Mouse (Mus musculus) adrenal gland, adult 2 months (tissue): Measurements from ENCODE around the gene Ip6k1. TPM values are rescaled to one million over a fixed set of nuclear protein-coding genes. Genes with fewer than 3 reads are reported as not detected.

Experiments
- DNase-seq: peaks from one replicate; pipeline ENCODE4 v3.0.0; 2021
- long read RNA-seq: library from polyadenylated mRNA; stranded (forward); transcript quantifications from one replicate; pipeline ENCODE4 v2.0.0, GENCODE M21; 2021
- polyA plus RNA-seq: library from polyadenylated mRNA; depleted of rRNA; stranded (reverse); fragments of >200 nt; gene quantifications from 2 replicates; pipeline ENCODE4 v1.2.3, GENCODE M21; 2012; rRNA removed
- total RNA-seq, 2 experiments: library from RNA; stranded (reverse); gene quantifications; 2 replicates each; pipeline ENCODE4 v1.2.3; 2021

The Ip6k1 gene
- total RNA-seq (100 to 1,000 TPM; 115 to 139 TPM), polyA plus RNA-seq (217 and 231 TPM in 2 replicates)
- long read RNA-seq, full-length matches to known transcripts = 85 of 146 reads
- long read RNA-seq, partial matches to known transcripts = 11 of 146 reads
- long read RNA-seq, other reads (novel, unspliced or antisense) = 50 of 146 reads

- peak; percentile 99 for DNase-seq
Observed at GRCm38 (mm10) chr9:108001922-108002770, at the start of gene Ip6k1. Gene Ip6k1, plus strand, starts transcription at chr9:108002501.

GRCm38 (mm10) chr9:107955613-107956289, 46.5 kb upstream of the Ip6k1 start:
- no peak for DNase-seq

- no peak for DNase-seq
Observed at GRCm38 (mm10) chr9:107957141-107957540, 45.2 kb upstream of the Ip6k1 start.

- DNase-seq = peak; percentile 71
Observed at GRCm38 (mm10) chr9:107959896-107960295, 42.4 kb upstream of the Ip6k1 start.

GRCm38 (mm10) chr9:107960928-107961327, 41.4 kb upstream of the Ip6k1 start:
- DNase-seq = no peak

- DNase-seq = no peak
Observed at GRCm38 (mm10) chr9:107961351-107961762, 40.9 kb upstream of the Ip6k1 start.

- no peak for DNase-seq
Observed at GRCm38 (mm10) chr9:107961881-107962280, 40.4 kb upstream of the Ip6k1 start.

GRCm38 (mm10) chr9:107962916-107963315, 39.4 kb upstream of the Ip6k1 start:
- no peak for DNase-seq

GRCm38 (mm10) chr9:107963700-107964099, 38.6 kb upstream of the Ip6k1 start:
- DNase-seq = peak; percentile 86

GRCm38 (mm10) chr9:107964681-107965080, 37.6 kb upstream of the Ip6k1 start:
- DNase-seq = no peak

GRCm38 (mm10) chr9:107966676-107967075, 35.6 kb upstream of the Ip6k1 start:
- no peak for DNase-seq

- no peak for DNase-seq
Observed at GRCm38 (mm10) chr9:107967437-107967836, 34.9 kb upstream of the Ip6k1 start.

GRCm38 (mm10) chr9:107968531-107968930, 33.8 kb upstream of the Ip6k1 start:
- no peak for DNase-seq

- no peak for DNase-seq
Observed at GRCm38 (mm10) chr9:107970311-107970710, 32.0 kb upstream of the Ip6k1 start.

- DNase-seq = no peak
Observed at GRCm38 (mm10) chr9:107971690-107972541, 30.4 kb upstream of the Ip6k1 start.

GRCm38 (mm10) chr9:107974491-107975171, 27.7 kb upstream of the Ip6k1 start:
- no peak for DNase-seq

GRCm38 (mm10) chr9:107975399-107976386, 26.6 kb upstream of the Ip6k1 start, which contains the start of gene Uba7:
Gene Uba7, plus strand, starts transcription at chr9:107975505.
- no peak for DNase-seq

GRCm38 (mm10) chr9:107978815-107979214, 23.5 kb upstream of the Ip6k1 start:
- DNase-seq = no peak

- DNase-seq = no peak
Observed at GRCm38 (mm10) chr9:107981684-107982605, 20.4 kb upstream of the Ip6k1 start.
